8 mouse cellular contexts compared by ENCODE assay signal in the genomic region with DNA sequence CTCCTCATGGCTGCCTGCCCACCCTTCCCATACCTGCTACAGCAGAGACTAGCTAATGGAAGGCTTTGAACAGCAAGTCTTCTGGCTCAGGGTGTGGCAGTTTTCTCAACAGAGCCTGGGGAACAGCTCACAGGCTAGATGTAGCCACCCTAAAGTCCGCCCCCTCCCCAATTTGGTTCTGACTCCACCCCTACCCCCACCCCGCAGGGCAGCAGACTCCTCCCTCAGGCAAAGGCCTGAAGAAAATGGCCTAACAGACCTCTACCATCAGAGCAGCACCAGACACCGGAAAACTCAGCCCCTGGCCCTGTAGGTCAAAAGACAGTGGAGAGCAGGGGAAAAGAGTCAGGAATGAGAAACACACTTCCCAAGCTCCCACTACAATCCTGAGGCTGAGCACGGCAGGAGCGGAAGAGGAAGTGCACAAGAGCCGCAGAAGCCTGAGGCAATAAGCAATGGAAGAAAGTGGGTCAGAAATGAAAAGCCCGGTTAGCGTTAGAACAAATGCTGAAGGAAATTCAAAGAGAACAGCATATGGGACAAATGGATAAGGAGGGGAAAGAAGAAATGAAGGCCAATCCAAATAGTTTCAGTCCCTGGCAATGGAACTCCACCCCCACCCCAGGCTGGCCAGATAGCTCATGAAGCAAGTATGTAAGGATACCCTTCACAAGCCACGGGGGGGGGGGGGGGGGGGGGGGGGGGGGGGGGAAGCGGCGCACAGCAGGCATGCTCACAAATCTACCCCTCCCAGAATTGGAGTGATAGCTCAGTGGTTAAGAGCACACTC. TPM values are rescaled to one million over a fixed set of nuclear protein-coding genes. Genes with fewer than 3 reads are reported as not detected.
A peak's percentile ranks its signal among the peaks of the same experiment; 100 is the strongest.
DNase-seq lines count a peak whose midpoint lies in the region; ATAC-seq and TF ChIP-seq lines count a peak whose summit lies in the region.
"Had no signal": no experiment of that assay in that cellular context is flagged by ENCODE, and none has a peak within 500 bp of the region (broad histone marks: within the 10 kb centered on the region; RNA-seq: fewer than 3 reads in every experiment).

No protein-coding gene starts in this region.

- no peak for ATAC-seq in kidney, postnatal 0 days (replicated peaks; ENCODE audit: low FRiP score, low read depth)
- ATAC-seq in hindbrain, embryonic 15.5 days (ENCODE audit: low FRiP score, low read depth): 0 out of 2 replicates have a peak, but pooled peaks have one; percentile 5
- ATAC-seq in granulocyte monocyte progenitor cell, adult 5-6 weeks (replicated peaks; ENCODE audit: poor library complexity, severe bottlenecking): no peak

- peak overlapping the region; percentile 71 for H3K27ac ChIP-seq in kidney, postnatal 0 days
- H3K27ac ChIP-seq in brown adipose tissue, adult 24 weeks (replicated peaks; ENCODE audit: low read depth, low read length): peak overlapping the region; percentile 82
- H3K27ac ChIP-seq in hindbrain, embryonic 15.5 days (replicated peaks): peak overlapping the region; percentile 56
- H3K27ac ChIP-seq in olfactory bulb, adult 2 months (ENCODE audit: insufficient read depth, low read depth, low read length): 0 out of 2 replicates have a peak overlapping the region, but pooled peaks have one; percentile 21

- peaks cover 31% of the 10 kb centered on the region for H3K4me1 ChIP-seq in kidney, postnatal 0 days (replicated peaks; ENCODE audit: insufficient read depth, low read length)
- peaks cover 60% of the 10 kb centered on the region for H3K4me1 ChIP-seq in brown adipose tissue, adult 24 weeks (ENCODE audit: control insufficient read depth, insufficient read depth, insufficient read length, low read length)
- peaks cover 60% of the 10 kb centered on the region for H3K4me1 ChIP-seq in hindbrain, embryonic 15.5 days (replicated peaks)
- H3K4me1 ChIP-seq in olfactory bulb, adult 2 months (ENCODE audit: control insufficient read depth, insufficient read depth, low read length): peaks cover 42% of the 10 kb centered on the region

- no peaks in the 10 kb centered on the region for H3K36me3 ChIP-seq in kidney, postnatal 0 days (ENCODE audit: insufficient read depth, low read length)
- H3K36me3 ChIP-seq in hindbrain, embryonic 15.5 days: no peaks in the 10 kb centered on the region

- no peak overlapping the region for H3K4me2 ChIP-seq in kidney, postnatal 0 days (ENCODE audit: low read length)
- no peak overlapping the region for H3K4me2 ChIP-seq in hindbrain, embryonic 15.5 days

- peak overlapping the region; percentile 28; the same call in 1 of the 2 replicates for H3K9ac ChIP-seq in kidney, postnatal 0 days (ENCODE audit: low read depth, low read length)
- H3K9ac ChIP-seq in hindbrain, embryonic 15.5 days: no peak overlapping the region

- no peaks in the 10 kb centered on the region for H3K27me3 ChIP-seq in kidney, postnatal 0 days (ENCODE audit: insufficient read depth, low read length)
- H3K27me3 ChIP-seq in hindbrain, embryonic 15.5 days: no peaks in the 10 kb centered on the region

- peak; percentile 32 for DNase-seq in kidney, postnatal 0 days (ENCODE audit: low spot score)
- DNase-seq in kidney, postnatal 36 days: no peak
- no peak for DNase-seq in B cell, adult 2 months
- DNase-seq: lung, adult 2 months had no signal

- no peak for TF ChIP-seq POLR2A in olfactory bulb, adult 2 months (IDR thresholded peaks at IDR 0.05; ENCODE audit: insufficient read depth, low read depth, low read length)

- no peak for TF ChIP-seq CTCF in kidney, postnatal 0 days (IDR thresholded peaks at IDR 0.05; ENCODE audit: low read depth)
- no peak for TF ChIP-seq CTCF in olfactory bulb, adult 2 months (IDR thresholded peaks at IDR 0.05; ENCODE audit: insufficient read depth, low read depth, low read length)

- no peak overlapping the region for H3K4me3 ChIP-seq in kidney, postnatal 0 days (replicated peaks; ENCODE audit: low read depth, low read length)
- no peak overlapping the region for H3K4me3 ChIP-seq in brown adipose tissue, adult 24 weeks (ENCODE audit: insufficient read depth, low read depth, low read length)
- no peak overlapping the region for H3K4me3 ChIP-seq in hindbrain, embryonic 15.5 days
- no peak overlapping the region for H3K4me3 ChIP-seq in olfactory bulb, adult 2 months (ENCODE audit: insufficient read depth, low read depth, low read length)

- H3K9me3 ChIP-seq in kidney, postnatal 0 days (replicated peaks; ENCODE audit: low read length): no peaks in the 10 kb centered on the region
- no peaks in the 10 kb centered on the region for H3K9me3 ChIP-seq in hindbrain, embryonic 15.5 days

- WGBS in kidney, postnatal 0 days: 33% methylated on average over 9 of the region's 11 CpGs
- 43% methylated on average over 9 of the region's 11 CpGs for WGBS in hindbrain, embryonic 15.5 days
- 30% methylated on average over 9 of the region's 11 CpGs for WGBS in olfactory bulb, adult 2 months

RNA-seq across cellular contexts. Expression of a gene that starts 8.0 kb away (rescaled TPM):
- polyA plus RNA-seq in kidney, postnatal 0 days (2015; fragmentation: Nextera tagmentation; extraction: Ambion mirVana): not detected in 2 replicates
- polyA plus RNA-seq in brown adipose tissue, adult 24 weeks (2012; ENCODE audit: insufficient read depth, insufficient read length, missing spikeins): not detected in 2 replicates
- polyA plus RNA-seq in hindbrain, embryonic 15.5 days (2015; fragmentation: Nextera tagmentation; extraction: Ambion mirVana): not detected in 2 replicates
- polyA plus RNA-seq in olfactory bulb, adult 2 months (2012; ENCODE audit: insufficient read depth, insufficient read length, low replicate concordance, missing spikeins): not detected in 2 replicates
- not detected in 2 replicates for total RNA-seq in granulocyte monocyte progenitor cell, adult 5-6 weeks (2014; fragmentation: Nextera tagmentation)
- not detected in 2 replicates for total RNA-seq in granulocyte monocyte progenitor cell, adult 5-6 weeks (2017)
- polyA plus RNA-seq: lung, adult 2 months had no signal

RNA-seq across cellular contexts. Expression of a gene that starts 30.0 kb away (rescaled TPM):
- 27.5 and 28.8 TPM in 2 replicates for polyA plus RNA-seq in kidney, postnatal 0 days (2015; fragmentation: Nextera tagmentation; extraction: Ambion mirVana)
- polyA plus RNA-seq in brown adipose tissue, adult 24 weeks (2012; ENCODE audit: insufficient read depth, insufficient read length, missing spikeins): 13.6 and 24.0 TPM in 2 replicates
- polyA plus RNA-seq in hindbrain, embryonic 15.5 days (2015; fragmentation: Nextera tagmentation; extraction: Ambion mirVana): 24.7 and 26.8 TPM in 2 replicates
- polyA plus RNA-seq in olfactory bulb, adult 2 months (2012; ENCODE audit: insufficient read depth, insufficient read length, low replicate concordance, missing spikeins): 47.4 and 143 TPM in 2 replicates
- 39.9 and 51.5 TPM in 2 replicates for total RNA-seq in granulocyte monocyte progenitor cell, adult 5-6 weeks (2014; fragmentation: Nextera tagmentation)
- total RNA-seq in granulocyte monocyte progenitor cell, adult 5-6 weeks (2017): 11.6 and 24.0 TPM in 2 replicates

Comparison
In these comparisons a context has a peak if more than half of its experiments do, and no peak if none do; other contexts are left out.
1. H3K27ac ChIP-seq: peak in every context shown above with its lines; median percentile 82 in brown adipose tissue, adult 24 weeks; 71 in kidney, postnatal 0 days; 56 in hindbrain, embryonic 15.5 days; 21 in olfactory bulb, adult 2 months.